Mouse (Mus musculus) embryonic facial prominence, embryonic 11.5 days (tissue): ENCODE data around the gene Phf14. TPM values are rescaled to one million over a fixed set of nuclear protein-coding genes. Genes with fewer than 3 reads are reported as not detected.

Experiments
- ATAC-seq: fragments of 200-750 bp; cut with Nextera tagmentation; replicated peaks from 2 replicates; pipeline ENCODE4 v1.8.0; 2017; ENCODE audit warnings: low read depth; ENCODE audit not compliant: insufficient number of reproducible peaks, low FRiP score, low TSS enrichment
- DNase-seq: peaks from one replicate; pipeline ENCODE4 v3.0.0-alpha.2; 2015; ENCODE audit warnings: low spot score
- H3K27ac ChIP-seq: fragments of 300-500 bp; sonication (generic); replicated peaks from 2 replicates; pipeline ENCODE4 v1.5.1; 2014; ENCODE audit warnings: mild to moderate bottlenecking, low read depth, low read length, control low read depth
- H3K27me3 ChIP-seq: fragments of 300-500 bp; sonication (generic); 2 replicates; pipeline ENCODE4 v1.6.1; 2014; ENCODE audit warnings: mild to moderate bottlenecking, low read length, moderate library complexity, mixed read lengths; ENCODE audit not compliant: control insufficient read depth, insufficient read depth
- H3K36me3 ChIP-seq: fragments of 300-500 bp; sonication (generic); replicated peaks from 2 replicates; pipeline ENCODE4 v1.6.1; 2014; ENCODE audit warnings: low read depth, mild to moderate bottlenecking, low read length, moderate library complexity, mixed read lengths; ENCODE audit not compliant: control insufficient read depth, insufficient read depth
- H3K4me1 ChIP-seq: fragments of 300-500 bp; sonication (generic); 2 replicates; pipeline ENCODE4 v1.6.1; 2014; ENCODE audit warnings: low read length, mixed read lengths; ENCODE audit not compliant: control insufficient read depth, insufficient read depth
- H3K4me2 ChIP-seq: fragments of 300-500 bp; sonication (generic); 2 replicates; pipeline ENCODE4 v1.6.1; 2014; ENCODE audit warnings: low read depth, mild to moderate bottlenecking, control low read depth, low read length, moderate library complexity
- H3K4me3 ChIP-seq: fragments of 300-500 bp; sonication (generic); 2 replicates; pipeline ENCODE4 v1.5.1; 2014; ENCODE audit warnings: low read depth, low read length, control low read depth
- H3K9ac ChIP-seq: fragments of 300-500 bp; sonication (generic); replicated peaks from 2 replicates; pipeline ENCODE4 v1.6.1; 2014; ENCODE audit warnings: mild to moderate bottlenecking, control low read depth, low read length
- H3K9me3 ChIP-seq: fragments of 300-500 bp; sonication (generic); replicated peaks from 2 replicates; pipeline ENCODE4 v1.6.1; 2016; ENCODE audit warnings: mild to moderate bottlenecking, low read length, inconsistent platforms, mixed read lengths; ENCODE audit not compliant: control insufficient read depth
- WGBS: fragments of 180-500 bp; shearing (Covaris S2); extraction: QIAGEN DNeasy Blood & Tissue Kit; methylation state at CpG from one replicate; pipeline ENCODE4 v1.1.7; 2014; 5-methylcytosine and 5-hydroxymethylcytosine counted together
- polyA plus RNA-seq: library from polyadenylated mRNA; unstranded; fragments of >200 nt; fragmentation: Nextera tagmentation; extraction: Ambion mirVana; gene quantifications from 2 replicates; pipeline ENCODE4 v1.2.1, GENCODE M21; 2014

Phf14 gene
- polyA plus RNA-seq, 1 experiment from 2014 or later, result 106 TPM

GRCm38 (mm10) chr6:12021480-12021879, 113.9 kb downstream of the Phf14 start:
- Histone ChIP-seq H3K4me2 (no peak overlapping the region), H3K9me3 (no peaks in the 10 kb centered on the region), H3K4me3 (no peak overlapping the region), H3K9ac (no peak overlapping the region), H3K27me3 (no peaks in the 10 kb centered on the region), H3K36me3 (no peaks in the 10 kb centered on the region; the same call in 1 of the 2 replicates), H3K27ac (no peak overlapping the region), H3K4me1 (no peaks in the 10 kb centered on the region)
- ATAC-seq, result no peak
- no peak for DNase-seq
- WGBS, result 91% methylated on average over 4 of the region's 4 CpGs

- no peaks in the 10 kb centered on the region for H3K4me1 ChIP-seq
- H3K4me3 ChIP-seq, result no peak overlapping the region
- no peak overlapping the region for H3K4me2 ChIP-seq
- ATAC-seq (no peak), DNase-seq (no peak)
- WGBS, result 94% methylated on average over 2 of the region's 2 CpGs
- no peaks in the 10 kb centered on the region; the same call in 1 of the 2 replicates for H3K36me3 ChIP-seq
- no peak overlapping the region for H3K27ac ChIP-seq
- H3K9ac ChIP-seq, result no peak overlapping the region
- H3K9me3 ChIP-seq, result no peaks in the 10 kb centered on the region
- no peaks in the 10 kb centered on the region for H3K27me3 ChIP-seq
These were observed 115.8 kb downstream of the Phf14 start for GRCm38 (mm10) chr6:12023395-12023794.

GRCm38 (mm10) chr6:12026804-12027537, 119.4 kb downstream of the Phf14 start:
- ATAC-seq, result no peak
- DNase-seq, result no peak
- Histone ChIP-seq H3K27me3 (no peaks in the 10 kb centered on the region), H3K36me3 (no peaks in the 10 kb centered on the region), H3K9me3 (no peaks in the 10 kb centered on the region), H3K4me2 (no peak overlapping the region), H3K9ac (no peak overlapping the region), H3K4me1 (no peaks in the 10 kb centered on the region), H3K4me3 (no peak overlapping the region), H3K27ac (no peak overlapping the region)
- 84% methylated on average over 2 of the region's 2 CpGs for WGBS

- no peaks in the 10 kb centered on the region for H3K9me3 ChIP-seq
- H3K36me3 ChIP-seq, result no peaks in the 10 kb centered on the region
- ATAC-seq (no peak), DNase-seq (no peak)
- 75% methylated on average over 4 of the region's 4 CpGs for WGBS
- no peaks in the 10 kb centered on the region for H3K27me3 ChIP-seq
- no peak overlapping the region for H3K4me2 ChIP-seq
- no peak overlapping the region for H3K27ac ChIP-seq
- H3K9ac ChIP-seq, result no peak overlapping the region
- H3K4me3 ChIP-seq, result no peak overlapping the region
- no peaks in the 10 kb centered on the region for H3K4me1 ChIP-seq
These were observed 127.0 kb downstream of the Phf14 start for GRCm38 (mm10) chr6:12034561-12034960.

GRCm38 (mm10) chr6:12038268-12038667, 130.7 kb downstream of the Phf14 start:
- no peaks in the 10 kb centered on the region for H3K36me3 ChIP-seq
- H3K9ac ChIP-seq, result no peak overlapping the region
- H3K9me3 ChIP-seq, result no peaks in the 10 kb centered on the region
- no peaks in the 10 kb centered on the region for H3K27me3 ChIP-seq
- H3K4me1 ChIP-seq, result no peaks in the 10 kb centered on the region
- DNase-seq, result no peak
- no peak overlapping the region for H3K27ac ChIP-seq
- no peak overlapping the region for H3K4me3 ChIP-seq
- WGBS, result 84% methylated on average over 7 of the region's 7 CpGs
- ATAC-seq, result no peak
- H3K4me2 ChIP-seq, result no peak overlapping the region

GRCm38 (mm10) chr6:12052884-12053283, 145.3 kb downstream of the Phf14 start:
- H3K9me3 ChIP-seq, result no peaks in the 10 kb centered on the region
- no peak for ATAC-seq
- DNase-seq, result no peak
- no peak overlapping the region for H3K4me2 ChIP-seq
- no peaks in the 10 kb centered on the region for H3K36me3 ChIP-seq
- H3K27ac ChIP-seq, result no peak overlapping the region
- H3K4me1 ChIP-seq, result no peaks in the 10 kb centered on the region
- no peak overlapping the region for H3K9ac ChIP-seq
- no peaks in the 10 kb centered on the region for H3K27me3 ChIP-seq
- WGBS, result 89% methylated on average over 2 of the region's 2 CpGs
- H3K4me3 ChIP-seq, result no peak overlapping the region

GRCm38 (mm10) chr6:12054149-12054548, 146.5 kb downstream of the Phf14 start:
- Histone ChIP-seq H3K27me3 (no peaks in the 10 kb centered on the region), H3K9me3 (no peaks in the 10 kb centered on the region), H3K4me2 (no peak overlapping the region), H3K27ac (no peak overlapping the region), H3K9ac (no peak overlapping the region), H3K36me3 (no peaks in the 10 kb centered on the region), H3K4me1 (no peaks in the 10 kb centered on the region), H3K4me3 (no peak overlapping the region)
- 76% methylated on average over 3 of the region's 3 CpGs for WGBS
- DNase-seq, result no peak
- ATAC-seq, result no peak

- Histone ChIP-seq H3K27ac (no peak overlapping the region), H3K4me3 (no peak overlapping the region), H3K4me1 (no peaks in the 10 kb centered on the region), H3K9ac (no peak overlapping the region), H3K4me2 (no peak overlapping the region), H3K36me3 (no peaks in the 10 kb centered on the region), H3K27me3 (no peaks in the 10 kb centered on the region), H3K9me3 (no peaks in the 10 kb centered on the region)
- 91% methylated on average over 5 of the region's 5 CpGs for WGBS
- no peak for ATAC-seq
- DNase-seq, result no peak
These were observed 151.1 kb downstream of the Phf14 start for GRCm38 (mm10) chr6:12058717-12059116.
